Mouse (Mus musculus) frontal cortex, postnatal 25 days (tissue): Measurements from ENCODE around the gene 6330403K07Rik.
A peak's percentile ranks its signal among the peaks of the same experiment; 100 is the strongest.

Experiments used
- DNase-seq, 2 experiments: peaks; one replicate each; pipeline ENCODE4 v3.0.0; 2022; ENCODE audit warnings: low spot score in 2 of 2

6330403K07Rik gene

GRCm38 (mm10) chr11:71033163-71033761 lies at the start of gene 6330403K07Rik:
Gene 6330403K07Rik, minus strand, starts transcription at chr11:71033513.
- DNase-seq, result peak; percentile 28 to 32

- no peak for DNase-seq
These were observed 43.0 kb upstream of the 6330403K07Rik start for GRCm38 (mm10) chr11:71076342-71076741.

- DNase-seq, result no peak
These were observed 19.2 kb upstream of the 6330403K07Rik start for GRCm38 (mm10) chr11:71052554-71052953.

GRCm38 (mm10) chr11:71039526-71040298 lies 6.4 kb upstream of the 6330403K07Rik start:
- DNase-seq, result no peak

GRCm38 (mm10) chr11:71032491-71033162 lies 686 bp downstream of the 6330403K07Rik start:
- peak in 1 of 2 experiments; percentile 24 for DNase-seq

GRCm38 (mm10) chr11:71032070-71032469 lies 1.2 kb downstream of the 6330403K07Rik start:
- DNase-seq, result no peak

GRCm38 (mm10) chr11:71029403-71030118 lies 3.8 kb downstream of the 6330403K07Rik start:
- DNase-seq, result no peak

- DNase-seq, result no peak
These were observed 5.0 kb downstream of the 6330403K07Rik start for GRCm38 (mm10) chr11:71028280-71028679.

GRCm38 (mm10) chr11:71019201-71020068 lies 13.9 kb downstream of the 6330403K07Rik start, which contains the start of the genes Mis12 and Derl2:
Gene Mis12, plus strand, starts transcription at chr11:71019611.
Gene Derl2, minus strand, starts transcription at chr11:71019841.
- DNase-seq, result peak; percentile 96 to 98

GRCm38 (mm10) chr11:71018416-71019200 lies 14.7 kb downstream of the 6330403K07Rik start:
- no peak for DNase-seq

GRCm38 (mm10) chr11:71017051-71017450 lies 16.3 kb downstream of the 6330403K07Rik start:
- no peak for DNase-seq

GRCm38 (mm10) chr11:71012743-71013142 lies 20.6 kb downstream of the 6330403K07Rik start:
- no peak for DNase-seq

- DNase-seq, result no peak
These were observed 25.0 kb downstream of the 6330403K07Rik start for GRCm38 (mm10) chr11:71008321-71008720.

GRCm38 (mm10) chr11:71007831-71008230 lies 25.5 kb downstream of the 6330403K07Rik start:
- DNase-seq, result no peak

- no peak for DNase-seq
These were observed 26.3 kb downstream of the 6330403K07Rik start for GRCm38 (mm10) chr11:71007026-71007425.

GRCm38 (mm10) chr11:71005046-71005445 lies 28.3 kb downstream of the 6330403K07Rik start:
- DNase-seq, result no peak

GRCm38 (mm10) chr11:71004316-71004773 lies 29.0 kb downstream of the 6330403K07Rik start, which contains the start of gene Dhx33:
Gene Dhx33, minus strand, starts transcription at chr11:71004437.
- peak; percentile 95 to 97 for DNase-seq

GRCm38 (mm10) chr11:71003611-71004315 lies 29.6 kb downstream of the 6330403K07Rik start:
- no peak for DNase-seq

GRCm38 (mm10) chr11:71001167-71001566 lies 32.1 kb downstream of the 6330403K07Rik start:
- no peak for DNase-seq
